Mouse (Mus musculus) hindbrain, postnatal 0 days (tissue): ENCODE measurements around the gene Mical3. TPM values are rescaled to one million over a fixed set of nuclear protein-coding genes. Genes with fewer than 3 reads are reported as not detected.
A peak's percentile ranks its signal among the peaks of the same experiment; 100 is the strongest.

Source experiments
- ATAC-seq: fragments of 200-750 bp; cut with Nextera tagmentation; 2 replicates; pipeline ENCODE4 v1.8.0; 2017; ENCODE audit warnings: mild to moderate bottlenecking, moderate TSS enrichment, moderate library complexity
- DNase-seq: peaks from one replicate; pipeline ENCODE4 v3.0.0-alpha.2; 2015; ENCODE audit warnings: low spot score
- H3K27ac ChIP-seq: fragments of 300-500 bp; sonication (generic); 2 replicates; pipeline ENCODE4 v1.5.1; 2014; ENCODE audit warnings: mild to moderate bottlenecking
- H3K27me3 ChIP-seq: fragments of 300-500 bp; sonication (generic); 2 replicates; pipeline ENCODE4 v1.6.1; 2014; ENCODE audit warnings: low read length, mixed read lengths; ENCODE audit not compliant: insufficient read depth
- H3K36me3 ChIP-seq: fragments of 300-500 bp; sonication (generic); 2 replicates; pipeline ENCODE4 v1.6.1; 2014; ENCODE audit warnings: low read length, mixed read lengths; ENCODE audit not compliant: insufficient read depth
- H3K4me1 ChIP-seq: fragments of 300-500 bp; sonication (generic); 2 replicates; pipeline ENCODE4 v1.6.1; 2014; ENCODE audit warnings: antibody characterized with exemption, low read length, mixed read lengths; ENCODE audit not compliant: insufficient read depth
- H3K4me2 ChIP-seq: fragments of 300-500 bp; sonication (generic); 2 replicates; pipeline ENCODE4 v1.6.1; 2014; ENCODE audit warnings: low read depth, mild to moderate bottlenecking, low read length, moderate library complexity, mixed read lengths
- H3K4me3 ChIP-seq: fragments of 300-500 bp; sonication (generic); 2 replicates; pipeline ENCODE4 v1.5.1; 2014; ENCODE audit warnings: low read length
- H3K9ac ChIP-seq: fragments of 300-500 bp; sonication (generic); replicated peaks from 2 replicates; pipeline ENCODE4 v1.6.1; 2014; ENCODE audit warnings: mild to moderate bottlenecking, low read length, moderate library complexity, mixed read lengths
- H3K9me3 ChIP-seq: fragments of 300-500 bp; sonication (generic); 2 replicates; pipeline ENCODE4 v1.6.1; 2016; ENCODE audit warnings: low read length, mixed read lengths
- CTCF ChIP-seq: IDR thresholded peaks from 2 replicates; pipeline ENCODE4 v1.5.1; 2016; ENCODE audit warnings: antibody characterized with exemption, control low read depth, low read depth
- WGBS: fragments of 180-500 bp; shearing (Covaris S2); extraction: QIAGEN DNeasy Blood & Tissue Kit; methylation state at CpG from one replicate; pipeline ENCODE4 v1.1.7; 2014; 5-methylcytosine and 5-hydroxymethylcytosine counted together
- polyA plus RNA-seq: library from polyadenylated mRNA; unstranded; fragments of >200 nt; fragmentation: Nextera tagmentation; extraction: Ambion mirVana; gene quantifications from 2 replicates; pipeline ENCODE4 v1.2.1, GENCODE M21; 2015
- total RNA-seq: library from RNA; depleted of rRNA; stranded (reverse); fragments of >200 nt; gene quantifications from 2 replicates; pipeline ENCODE4 v1.2.3, GENCODE M21; 2014

Mical3 gene
- total and polyA plus RNA-seq, 2 experiments from 2014 or later: 19.3 to 60.2 TPM

DNA sequence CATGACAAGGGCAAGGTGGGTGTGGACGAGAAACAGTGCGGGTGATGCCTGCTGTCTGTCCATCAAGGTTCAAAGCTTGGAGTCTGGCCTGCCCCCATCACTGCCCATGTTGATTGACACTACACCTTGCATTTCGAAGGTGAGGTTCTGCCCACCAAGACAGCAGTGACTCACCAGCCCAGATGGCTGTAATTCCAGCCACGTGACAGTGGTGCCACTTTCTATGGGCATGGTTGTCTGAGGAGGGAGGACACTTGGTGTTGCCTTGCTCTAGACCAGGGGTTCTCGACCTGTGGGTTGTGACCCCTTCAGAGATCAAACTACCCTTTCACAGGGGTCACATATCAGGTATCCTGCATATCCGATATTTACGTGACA is 62.7 kb downstream of the Mical3 start:
- DNase-seq (no peak), ATAC-seq (no peak)
- H3K27ac ChIP-seq: no peak overlapping the region; the same call in 1 of the 2 replicates
- no peaks in the 10 kb centered on the region for H3K9me3 ChIP-seq
- H3K9ac ChIP-seq: no peak overlapping the region
- TF ChIP-seq CTCF: no peak
- no peaks in the 10 kb centered on the region for H3K27me3 ChIP-seq
- peaks cover 18% of the 10 kb centered on the region for H3K4me1 ChIP-seq
- 82% methylated on average over 7 of the region's 7 CpGs for WGBS
- H3K4me2 ChIP-seq: no peak overlapping the region
- no peaks in the 10 kb centered on the region for H3K36me3 ChIP-seq
- H3K4me3 ChIP-seq: no peak overlapping the region

DNA sequence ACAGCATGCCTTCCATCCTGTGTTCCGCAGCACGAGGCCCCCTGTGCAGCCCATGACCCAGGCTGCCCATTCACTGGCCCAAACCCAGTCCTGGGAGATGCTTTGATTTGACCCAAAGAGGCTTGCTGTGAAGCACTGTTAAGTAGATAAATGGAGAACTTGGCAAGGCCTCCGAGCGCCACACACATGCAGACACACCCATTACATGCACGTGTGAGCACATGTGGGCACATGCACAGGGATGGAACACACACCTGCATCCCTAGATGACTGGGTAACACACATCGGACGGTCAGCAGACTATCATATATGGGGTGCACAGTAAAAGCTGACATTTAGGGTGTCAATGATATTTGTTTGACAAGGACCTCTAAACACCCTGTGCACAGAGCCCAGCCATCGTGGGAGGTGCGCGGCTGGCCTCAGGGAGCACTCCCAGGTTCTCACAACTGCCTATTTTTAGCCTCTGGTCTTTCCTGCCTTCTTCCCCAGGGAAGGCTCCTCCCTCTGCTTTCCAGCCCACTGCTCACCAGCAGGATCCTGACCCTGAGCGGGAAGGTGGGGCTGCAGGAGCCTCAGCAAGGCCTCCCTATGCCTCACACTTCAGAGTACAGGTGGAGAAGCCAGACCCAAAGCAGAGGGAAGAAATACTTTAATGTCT is 63.2 kb downstream of the Mical3 start:
- Histone ChIP-seq H3K4me1 (peaks cover 18% of the 10 kb centered on the region), H3K27ac (peak overlapping the region; percentile 27; the same call in 1 of the 2 replicates)
- ATAC-seq: no peak

DNA sequence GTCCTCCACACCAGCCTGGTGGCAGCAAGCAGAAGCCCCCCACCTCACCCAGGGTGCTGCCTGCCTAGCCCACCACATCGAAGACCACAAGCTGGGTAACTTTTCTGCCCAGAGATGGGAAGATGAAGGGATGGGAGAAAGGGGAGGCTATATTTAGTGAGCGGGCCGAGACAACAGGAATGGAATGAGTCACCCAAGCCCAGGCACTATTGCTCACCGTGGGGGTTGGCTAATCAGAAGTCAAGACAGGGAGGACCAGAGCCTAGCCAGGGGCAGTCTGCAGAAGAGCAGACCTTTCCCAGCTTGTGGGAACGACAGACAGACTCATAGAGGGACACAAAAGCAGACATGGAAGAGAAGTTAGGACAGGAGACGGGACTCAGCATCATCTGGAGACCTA is 64.0 kb downstream of the Mical3 start:
- Histone ChIP-seq H3K36me3 (no peaks in the 10 kb centered on the region), H3K27me3 (no peaks in the 10 kb centered on the region), H3K4me2 (no peak overlapping the region), H3K4me3 (no peak overlapping the region), H3K4me1 (peaks cover 18% of the 10 kb centered on the region), H3K27ac (peak overlapping the region; percentile 36; the same call in 1 of the 2 replicates), H3K9me3 (no peaks in the 10 kb centered on the region), H3K9ac (no peak overlapping the region)
- DNase-seq (no peak), ATAC-seq (no peak)
- TF ChIP-seq CTCF: no peak
- WGBS: 31% methylated on average over 6 of the region's 6 CpGs

More for the DNA sequence above, 63.2 kb downstream of the Mical3 start:
- WGBS: 51% methylated on average over 11 of the region's 11 CpGs
- Histone ChIP-seq H3K27me3 (no peaks in the 10 kb centered on the region), H3K36me3 (no peaks in the 10 kb centered on the region), H3K4me2 (no peak overlapping the region), H3K9me3 (no peaks in the 10 kb centered on the region), H3K9ac (no peak overlapping the region), H3K4me3 (no peak overlapping the region)
- DNase-seq: no peak
- no peak for TF ChIP-seq CTCF

- peak overlapping the region; percentile 33 for H3K4me2 ChIP-seq
- no peaks in the 10 kb centered on the region for H3K36me3 ChIP-seq
- no peaks in the 10 kb centered on the region for H3K27me3 ChIP-seq
- peaks cover 18% of the 10 kb centered on the region for H3K4me1 ChIP-seq
- peak overlapping the region; percentile 89 for H3K27ac ChIP-seq
- ATAC-seq: peak; percentile 92
- no peak overlapping the region for H3K4me3 ChIP-seq
- DNase-seq: peak; percentile 87
- WGBS: 35% methylated on average over 17 of the region's 17 CpGs
- peak overlapping the region; percentile 42 for H3K9ac ChIP-seq
- no peak for TF ChIP-seq CTCF
- no peaks in the 10 kb centered on the region for H3K9me3 ChIP-seq
Observed at GRCm38 (mm10) chr6:121064356-121065015, 66.3 kb downstream of the Mical3 start.

DNA sequence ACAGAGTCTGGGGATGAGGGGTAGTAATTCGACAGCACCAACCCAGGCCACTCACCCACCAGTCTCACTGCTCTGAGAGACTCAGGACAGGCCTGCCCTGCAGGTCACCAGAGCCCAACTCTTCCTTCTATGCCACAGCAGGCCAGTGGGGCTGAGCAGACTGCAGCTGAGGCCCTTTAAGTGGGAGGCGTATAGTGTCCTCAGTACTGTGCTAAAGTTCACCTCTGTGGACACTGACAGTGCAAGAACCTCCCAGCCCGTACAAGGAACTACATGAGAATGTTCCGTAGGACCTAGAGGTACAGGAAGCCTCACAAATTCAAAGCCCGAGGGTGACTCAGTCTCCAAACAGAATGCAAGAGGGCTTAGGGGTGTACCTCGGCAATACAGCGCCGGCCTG is 67.0 kb downstream of the Mical3 start:
- no peak overlapping the region for H3K4me3 ChIP-seq
- no peaks in the 10 kb centered on the region for H3K27me3 ChIP-seq
- TF ChIP-seq CTCF: no peak
- peak overlapping the region; percentile 42 for H3K9ac ChIP-seq
- ATAC-seq: 0 out of 2 replicates have a peak, but pooled peaks have one; percentile 16
- no peaks in the 10 kb centered on the region for H3K9me3 ChIP-seq
- H3K27ac ChIP-seq: peak overlapping the region; percentile 89
- no peak overlapping the region for H3K4me2 ChIP-seq
- peaks cover 15% of the 10 kb centered on the region for H3K4me1 ChIP-seq
- DNase-seq: no peak
- 76% methylated on average over 8 of the region's 8 CpGs for WGBS
- H3K36me3 ChIP-seq: no peaks in the 10 kb centered on the region

- H3K4me1 ChIP-seq: peaks cover 10% of the 10 kb centered on the region
Observed at GRCm38 (mm10) chr6:121062891-121063408, 67.8 kb downstream of the Mical3 start.

More at GRCm38 (mm10) chr6:121062891-121063408, 67.8 kb downstream of the Mical3 start:
- WGBS: 94% methylated on average over 17 of the region's 17 CpGs
- Histone ChIP-seq H3K27ac (peak overlapping the region; percentile 89; the same call in 1 of the 2 replicates), H3K9ac (no peak overlapping the region), H3K9me3 (no peaks in the 10 kb centered on the region), H3K27me3 (no peaks in the 10 kb centered on the region), H3K4me3 (no peak overlapping the region), H3K36me3 (no peaks in the 10 kb centered on the region), H3K4me2 (no peak overlapping the region)
- DNase-seq: no peak
- no peak for TF ChIP-seq CTCF
- no peak for ATAC-seq
